Mouse (Mus musculus): ENCODE data around the gene Zcchc9.

Zcchc9 gene

GRCm38 (mm10) chr13:91761654-91762445 lies 45.7 kb downstream of the Zcchc9 start:
- in situ Hi-C loops (cut with MseI, MboI), result no loop called here

DNA sequence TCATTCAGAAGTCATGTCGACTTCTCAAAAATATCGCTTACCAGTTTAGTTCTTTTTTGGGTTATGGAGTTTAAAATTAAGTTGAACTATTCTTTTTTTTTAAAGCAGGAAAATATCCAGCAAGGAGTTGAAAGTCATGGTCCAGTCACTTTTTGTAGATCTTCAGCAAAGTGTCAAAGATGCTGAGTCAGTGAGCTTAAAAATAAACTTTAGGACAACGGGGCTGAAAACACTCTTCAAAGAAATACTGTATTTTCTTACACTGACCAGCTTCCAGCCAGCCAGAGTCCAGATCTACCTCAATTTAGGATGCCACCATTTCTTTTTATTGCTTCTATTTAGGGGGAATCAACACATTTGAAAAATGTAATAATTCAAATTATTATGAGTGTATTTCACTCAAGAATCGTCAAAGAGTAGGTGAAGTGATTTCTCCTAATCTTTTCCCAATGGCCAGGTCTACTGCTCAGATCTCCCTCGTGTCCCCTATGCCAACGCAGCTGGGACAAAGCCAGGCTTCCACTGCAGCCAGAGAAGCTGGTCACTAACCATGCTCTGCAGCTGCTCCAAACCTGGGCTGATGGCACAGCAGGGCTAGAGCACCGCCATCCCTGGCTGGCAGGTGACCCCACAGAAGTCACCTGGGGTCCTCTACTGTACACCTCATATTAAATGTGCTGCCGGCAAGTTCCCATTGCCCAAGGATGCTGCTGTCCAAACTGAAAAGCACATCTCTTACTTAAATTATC lies 47.0 kb downstream of the Zcchc9 start:
- in situ Hi-C loops (cut with MseI, MboI), result no loop called here

DNA sequence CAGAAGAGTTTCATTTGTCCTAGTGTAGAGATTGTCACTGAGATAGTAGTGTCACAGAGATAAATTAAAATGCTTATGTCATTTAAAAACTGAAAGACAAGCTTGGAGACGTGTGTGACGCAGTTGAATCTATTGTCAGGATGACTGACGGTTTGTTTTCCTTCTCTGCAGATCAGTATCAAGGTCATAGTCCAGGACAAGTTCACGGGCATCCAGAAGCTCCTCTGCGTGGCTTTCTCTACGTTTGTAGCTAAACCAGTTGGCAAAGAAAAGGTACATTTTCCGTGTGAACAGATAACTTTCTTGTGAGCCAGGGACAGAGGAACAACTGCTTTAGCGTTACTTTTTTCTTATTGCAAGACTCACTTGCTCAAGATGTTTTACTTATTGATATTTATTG lies 47.7 kb downstream of the Zcchc9 start:
- in situ Hi-C loops (cut with MseI, MboI), result no loop called here

- in situ Hi-C loops (cut with MseI, MboI), result no loop called here
Observed at GRCm38 (mm10) chr13:91758316-91759048, 49.0 kb downstream of the Zcchc9 start.

GRCm38 (mm10) chr13:91756230-91756629 lies 51.3 kb downstream of the Zcchc9 start:
- in situ Hi-C loops (cut with MseI, MboI), result no loop called here

DNA sequence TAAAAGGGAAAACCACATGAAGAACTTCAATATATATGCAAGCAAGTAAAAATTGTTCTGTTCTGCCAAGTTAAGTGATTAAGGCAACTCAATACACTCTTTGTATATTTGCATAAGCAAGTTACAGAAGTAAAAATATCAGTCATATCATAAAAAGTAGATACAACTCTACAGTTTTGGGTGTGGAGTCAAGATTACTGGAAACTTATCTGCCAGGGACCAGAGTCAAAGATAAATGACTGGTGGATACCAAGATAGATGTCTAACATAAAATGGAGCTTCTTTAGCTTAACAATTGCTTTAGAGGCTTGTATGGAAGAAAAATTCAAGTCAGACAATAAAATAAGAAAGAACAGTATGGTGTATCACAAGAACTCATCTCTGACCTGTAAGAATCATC lies 52.7 kb downstream of the Zcchc9 start:
- in situ Hi-C loops (cut with MseI, MboI), result no loop called here

- in situ Hi-C loops (cut with MseI, MboI), result no loop called here
Observed at GRCm38 (mm10) chr13:91753724-91754123, 53.8 kb downstream of the Zcchc9 start.

- in situ Hi-C loops (cut with MseI, MboI), result no loop called here
Observed at GRCm38 (mm10) chr13:91749981-91750380, 57.5 kb downstream of the Zcchc9 start.

GRCm38 (mm10) chr13:91748401-91748800 lies 59.1 kb downstream of the Zcchc9 start:
- in situ Hi-C loops (cut with MseI, MboI), result no loop called here
